Mouse (Mus musculus): ENCODE data around the gene Lpar6. TPM values are rescaled to one million over a fixed set of nuclear protein-coding genes. Genes with fewer than 3 reads are reported as not detected.

Gene Lpar6
- 3.9 and 5.5 TPM in 2 replicates for polyA plus RNA-seq (2015; fragmentation: Nextera tagmentation; extraction: Ambion mirVana)

- ATAC-seq (ENCODE audit: low read depth) (0 out of 2 replicates have a peak, but pooled peaks have one; percentile 32), DNase-seq (no peak)
- no peaks in the 10 kb centered on the region for H3K9me3 ChIP-seq (replicated peaks)
- H3K4me2 ChIP-seq = peak within 1 kb of the TSS; percentile 55
- H3K27me3 ChIP-seq = no peaks in the 10 kb centered on the region
- WGBS (ENCODE audit: insufficient replicate concordance) = 2% methylated on average over 19 of the region's 19 CpGs
- H3K4me3 ChIP-seq (replicated peaks) = peak within 1 kb of the TSS; percentile 57
- peaks cover 11% of the 10 kb centered on the region for H3K36me3 ChIP-seq
- peak within 1 kb of the TSS; percentile 78 for H3K27ac ChIP-seq
- H3K4me1 ChIP-seq (replicated peaks) = peaks cover 31% of the 10 kb centered on the region
- H3K9ac ChIP-seq = peak within 1 kb of the TSS; percentile 59
Observed at GRCm38 (mm10) chr14:73237848-73238321, at the start of gene Lpar6. Gene Lpar6 (plus strand): TSS chr14:73237895.

- 77% methylated on average over 5 of the region's 5 CpGs for WGBS (ENCODE audit: insufficient replicate concordance)
- Histone ChIP-seq H3K27me3 (no peaks in the 10 kb centered on the region), H3K4me2 (no peak overlapping the region), H3K9ac (no peak overlapping the region), H3K36me3 (peaks cover 62% of the 10 kb centered on the region), H3K4me1 (replicated peaks) (peaks cover 3% of the 10 kb centered on the region; the same call in 1 of the 2 replicates), H3K9me3 (replicated peaks) (no peaks in the 10 kb centered on the region), H3K4me3 (replicated peaks) (no peak overlapping the region), H3K27ac (no peak overlapping the region)
- DNase-seq (no peak), ATAC-seq (ENCODE audit: low read depth) (no peak)
Observed at GRCm38 (mm10) chr14:73199058-73199457, 38.6 kb upstream of the Lpar6 start.

GRCm38 (mm10) chr14:73201447-73201846, 36.2 kb upstream of the Lpar6 start:
- H3K27me3 ChIP-seq = no peaks in the 10 kb centered on the region
- WGBS (ENCODE audit: insufficient replicate concordance) = 45% methylated on average over 3 of the region's 3 CpGs
- H3K4me1 ChIP-seq (replicated peaks) = peaks cover 3% of the 10 kb centered on the region; the same call in 1 of the 2 replicates
- H3K4me3 ChIP-seq (replicated peaks) = no peak overlapping the region
- peaks cover 48% of the 10 kb centered on the region for H3K36me3 ChIP-seq
- no peaks in the 10 kb centered on the region for H3K9me3 ChIP-seq (replicated peaks)
- no peak overlapping the region for H3K27ac ChIP-seq
- no peak for DNase-seq
- ATAC-seq (ENCODE audit: low read depth) = no peak
- no peak overlapping the region for H3K9ac ChIP-seq
- no peak overlapping the region for H3K4me2 ChIP-seq

GRCm38 (mm10) chr14:73204016-73204415, 33.7 kb upstream of the Lpar6 start:
- H3K4me2 ChIP-seq = no peak overlapping the region
- DNase-seq = no peak
- WGBS (ENCODE audit: insufficient replicate concordance) = 54% methylated on average over 3 of the region's 3 CpGs
- no peak overlapping the region for H3K4me3 ChIP-seq (replicated peaks)
- no peaks in the 10 kb centered on the region for H3K9me3 ChIP-seq (replicated peaks)
- H3K4me1 ChIP-seq (replicated peaks) = 0 out of 2 replicates have a peak, but pooled peaks cover 3% of the 10 kb centered on the region
- no peak overlapping the region for H3K27ac ChIP-seq
- ATAC-seq (ENCODE audit: low read depth) = no peak
- no peak overlapping the region for H3K9ac ChIP-seq
- H3K27me3 ChIP-seq = no peaks in the 10 kb centered on the region
- peaks cover 29% of the 10 kb centered on the region for H3K36me3 ChIP-seq

- H3K4me1 ChIP-seq (replicated peaks) = peaks cover 5% of the 10 kb centered on the region; the same call in 1 of the 2 replicates
- no peak for ATAC-seq (ENCODE audit: low read depth)
- H3K36me3 ChIP-seq = peaks cover 38% of the 10 kb centered on the region
- DNase-seq = no peak
- no peaks in the 10 kb centered on the region for H3K9me3 ChIP-seq (replicated peaks)
- no peak overlapping the region for H3K4me3 ChIP-seq (replicated peaks)
- H3K27ac ChIP-seq = no peak overlapping the region
- no peak overlapping the region for H3K4me2 ChIP-seq
- H3K27me3 ChIP-seq = no peaks in the 10 kb centered on the region
- no peak overlapping the region for H3K9ac ChIP-seq
Observed at GRCm38 (mm10) chr14:73209262-73209661, 28.4 kb upstream of the Lpar6 start.

- Histone ChIP-seq H3K4me2 (no peak overlapping the region), H3K27me3 (no peaks in the 10 kb centered on the region), H3K4me1 (replicated peaks) (peaks cover 5% of the 10 kb centered on the region; the same call in 1 of the 2 replicates), H3K9me3 (replicated peaks) (no peaks in the 10 kb centered on the region), H3K36me3 (peaks cover 45% of the 10 kb centered on the region), H3K9ac (no peak overlapping the region), H3K4me3 (replicated peaks) (no peak overlapping the region), H3K27ac (no peak overlapping the region)
- ATAC-seq (ENCODE audit: low read depth) (no peak), DNase-seq (no peak)
- 90% methylated on average over 8 of the region's 8 CpGs for WGBS (ENCODE audit: insufficient replicate concordance)
Observed at GRCm38 (mm10) chr14:73210196-73210595, 27.5 kb upstream of the Lpar6 start.

- Histone ChIP-seq H3K27me3 (no peaks in the 10 kb centered on the region), H3K9ac (no peak overlapping the region), H3K36me3 (peaks cover 55% of the 10 kb centered on the region), H3K4me3 (replicated peaks) (no peak overlapping the region), H3K27ac (no peak overlapping the region), H3K9me3 (replicated peaks) (no peaks in the 10 kb centered on the region), H3K4me1 (replicated peaks) (peaks cover 5% of the 10 kb centered on the region; the same call in 1 of the 2 replicates), H3K4me2 (no peak overlapping the region)
- 82% methylated on average over 5 of the region's 5 CpGs for WGBS (ENCODE audit: insufficient replicate concordance)
- DNase-seq (no peak), ATAC-seq (ENCODE audit: low read depth) (no peak)
Observed at GRCm38 (mm10) chr14:73211477-73211876, 26.2 kb upstream of the Lpar6 start.

- Histone ChIP-seq H3K36me3 (peaks cover 39% of the 10 kb centered on the region), H3K4me1 (replicated peaks) (no peaks in the 10 kb centered on the region), H3K27me3 (no peaks in the 10 kb centered on the region), H3K4me2 (no peak overlapping the region), H3K4me3 (replicated peaks) (no peak overlapping the region), H3K9ac (no peak overlapping the region), H3K27ac (no peak overlapping the region), H3K9me3 (replicated peaks) (no peaks in the 10 kb centered on the region)
- DNase-seq = no peak
- no peak for ATAC-seq (ENCODE audit: low read depth)
- 91% methylated on average over 1 of the region's 1 CpGs for WGBS (ENCODE audit: insufficient replicate concordance)
Observed at GRCm38 (mm10) chr14:73217062-73217461, 20.6 kb upstream of the Lpar6 start.

- no peak overlapping the region for H3K27ac ChIP-seq
- H3K36me3 ChIP-seq = no peaks in the 10 kb centered on the region; the same call in 1 of the 2 replicates
- no peak overlapping the region for H3K9ac ChIP-seq
- H3K4me1 ChIP-seq (replicated peaks) = no peaks in the 10 kb centered on the region
- H3K4me3 ChIP-seq (replicated peaks) = no peak overlapping the region
- DNase-seq = no peak
- no peaks in the 10 kb centered on the region for H3K9me3 ChIP-seq (replicated peaks)
- H3K27me3 ChIP-seq = no peaks in the 10 kb centered on the region
- ATAC-seq (ENCODE audit: low read depth) = no peak
- H3K4me2 ChIP-seq = no peak overlapping the region
- 63% methylated on average over 9 of the region's 9 CpGs for WGBS (ENCODE audit: insufficient replicate concordance)
Observed at GRCm38 (mm10) chr14:73222316-73222970, 15.3 kb upstream of the Lpar6 start.

GRCm38 (mm10) chr14:73226346-73226745, 11.3 kb upstream of the Lpar6 start:
- Histone ChIP-seq H3K36me3 (peaks cover 15% of the 10 kb centered on the region), H3K4me1 (replicated peaks) (no peaks in the 10 kb centered on the region; the same call in 1 of the 2 replicates), H3K4me3 (replicated peaks) (no peak overlapping the region), H3K9me3 (replicated peaks) (no peaks in the 10 kb centered on the region), H3K9ac (no peak overlapping the region), H3K27ac (no peak overlapping the region), H3K4me2 (no peak overlapping the region), H3K27me3 (no peaks in the 10 kb centered on the region)
- no peak for DNase-seq
- 82% methylated on average over 3 of the region's 3 CpGs for WGBS (ENCODE audit: insufficient replicate concordance)
- no peak for ATAC-seq (ENCODE audit: low read depth)

- Histone ChIP-seq H3K36me3 (peaks cover 15% of the 10 kb centered on the region), H3K9ac (no peak overlapping the region), H3K4me2 (no peak overlapping the region), H3K4me3 (replicated peaks) (no peak overlapping the region), H3K9me3 (replicated peaks) (no peaks in the 10 kb centered on the region), H3K27ac (no peak overlapping the region), H3K27me3 (no peaks in the 10 kb centered on the region), H3K4me1 (replicated peaks) (peaks cover 3% of the 10 kb centered on the region; the same call in 1 of the 2 replicates)
- no peak for ATAC-seq (ENCODE audit: low read depth)
- 16% methylated on average over 1 of the region's 1 CpGs for WGBS (ENCODE audit: insufficient replicate concordance)
- no peak for DNase-seq
Observed at GRCm38 (mm10) chr14:73226849-73227248, 10.8 kb upstream of the Lpar6 start.

Measured in liver, embryonic 13.5 days (tissue).